Mouse (Mus musculus) megakaryocyte, embryonic 14.5 days (primary cell): ENCODE data around the gene Ankrd27.
"Not testable (repeated sequence)": the region's sequence is repeated elsewhere in the genome, so short reads cannot be mapped to it uniquely, and the experiment has no call there.

Experiments used
- FLI1 ChIP-seq: IDR thresholded peaks from 2 replicates; pipeline ENCODE4 v1.6.1; 2012; ENCODE audit warnings: low read length, inconsistent platforms, mixed read lengths
- GATA1 ChIP-seq: IDR thresholded peaks from 3 replicates; pipeline ENCODE4 v1.6.1; 2012; ENCODE audit warnings: mixed read lengths, low read length, inconsistent platforms, borderline replicate concordance

DNA sequence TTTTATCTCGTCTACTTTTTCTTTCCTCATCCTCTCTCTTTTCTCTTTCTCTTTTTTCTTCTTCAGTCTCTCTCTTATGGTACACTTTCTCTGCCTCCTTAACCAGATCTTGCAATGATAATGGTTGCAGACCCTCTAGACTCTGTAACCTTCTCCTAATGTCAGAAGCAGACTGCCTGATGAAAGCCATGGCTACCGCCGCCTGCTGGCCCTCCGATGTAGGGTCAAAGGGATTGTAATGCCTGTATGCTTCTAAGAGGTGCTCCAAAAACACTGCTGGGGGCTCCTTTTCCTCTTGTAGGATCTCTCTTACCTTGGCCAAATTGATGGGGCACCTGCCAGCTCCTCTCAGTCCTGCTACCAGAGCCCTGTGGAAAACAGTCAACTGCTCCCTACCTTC lies 16.3 kb upstream of the Ankrd27 start:
- TF ChIP-seq GATA1, FLI1: not testable (repeated sequence)
